Mouse (Mus musculus) hindbrain, embryonic 11.5 days (tissue): Measurements from ENCODE around the gene 2610528J11Rik. TPM values are rescaled to one million over a fixed set of nuclear protein-coding genes. Genes with fewer than 3 reads are reported as not detected.

Experiments used
- ATAC-seq: fragments of 200-750 bp; cut with Nextera tagmentation; 2 replicates; pipeline ENCODE4 v1.8.0; 2017; ENCODE audit warnings: mild to moderate bottlenecking, moderate TSS enrichment, moderate library complexity; ENCODE audit not compliant: low FRiP score
- DNase-seq: peaks from one replicate; pipeline ENCODE4 v3.0.0-alpha.2; 2015; ENCODE audit warnings: low spot score
- H3K27ac ChIP-seq: fragments of 300-500 bp; sonication (generic); 2 replicates; pipeline ENCODE4 v1.5.1; 2014; ENCODE audit warnings: mild to moderate bottlenecking, low read depth, low read length
- H3K27me3 ChIP-seq: fragments of 300-500 bp; sonication (generic); 2 replicates; pipeline ENCODE4 v1.6.1; 2014; ENCODE audit warnings: mild to moderate bottlenecking, low read length, moderate library complexity, mixed read lengths; ENCODE audit not compliant: control insufficient read depth, insufficient read depth
- H3K36me3 ChIP-seq: fragments of 300-500 bp; sonication (generic); 2 replicates; pipeline ENCODE4 v1.6.1; 2014; ENCODE audit warnings: mild to moderate bottlenecking, low read length, moderate library complexity, mixed read lengths; ENCODE audit not compliant: control insufficient read depth, insufficient read depth
- H3K4me1 ChIP-seq: fragments of 300-500 bp; sonication (generic); replicated peaks from 2 replicates; pipeline ENCODE4 v1.6.1; 2014; ENCODE audit warnings: low read length, mixed read lengths; ENCODE audit not compliant: control insufficient read depth, insufficient read depth
- H3K4me2 ChIP-seq: fragments of 300-500 bp; sonication (generic); replicated peaks from 2 replicates; pipeline ENCODE4 v1.6.1; 2014; ENCODE audit warnings: mild to moderate bottlenecking, low read depth, low read length
- H3K4me3 ChIP-seq: fragments of 300-500 bp; sonication (generic); 2 replicates; pipeline ENCODE4 v1.5.1; 2014; ENCODE audit warnings: low read depth, low read length
- H3K9ac ChIP-seq: fragments of 300-500 bp; sonication (generic); 2 replicates; pipeline ENCODE4 v1.6.1; 2014; ENCODE audit warnings: low read depth, low read length
- H3K9me3 ChIP-seq: fragments of 300-500 bp; sonication (generic); 2 replicates; pipeline ENCODE4 v1.6.1; 2016; ENCODE audit warnings: low read length; ENCODE audit not compliant: control insufficient read depth
- WGBS: fragments of 180-500 bp; shearing (Covaris S2); extraction: QIAGEN DNeasy Blood & Tissue Kit; methylation state at CpG from one replicate; pipeline ENCODE4 v1.1.7; 2014; 5-methylcytosine and 5-hydroxymethylcytosine counted together
- polyA plus RNA-seq: library from polyadenylated mRNA; unstranded; fragments of >200 nt; fragmentation: Nextera tagmentation; extraction: Ambion mirVana; gene quantifications from 2 replicates; pipeline ENCODE4 v1.2.1, GENCODE M21; 2014

Gene 2610528J11Rik
- polyA plus RNA-seq, 1 experiment from 2014 or later: 2.1 TPM

GRCm38 (mm10) chr4:118516699-118517496, 9.9 kb upstream of the 2610528J11Rik start:
- H3K4me3 ChIP-seq: no peak overlapping the region
- ATAC-seq: 0 out of 2 replicates have a peak, but pooled peaks have one; percentile 45
- WGBS: 26% methylated on average over 20 of the region's 20 CpGs

GRCm38 (mm10) chr4:118517497-118518146, 9.2 kb upstream of the 2610528J11Rik start:
- Histone ChIP-seq H3K9me3 (no peaks in the 10 kb centered on the region), H3K27ac (no peak overlapping the region), H3K4me1 (no peaks in the 10 kb centered on the region), H3K9ac (peak overlapping the region; percentile 3; the same call in 1 of the 2 replicates), H3K4me3 (no peak overlapping the region), H3K4me2 (no peak overlapping the region), H3K36me3 (no peaks in the 10 kb centered on the region), H3K27me3 (0 out of 2 replicates have a peak, but pooled peaks cover 2% of the 10 kb centered on the region)
- DNase-seq: no peak
- peak; percentile 40; the same call in 1 of the 2 replicates for ATAC-seq
- WGBS: 36% methylated on average over 15 of the region's 16 CpGs

More at GRCm38 (mm10) chr4:118516699-118517496, 9.9 kb upstream of the 2610528J11Rik start:
- no peaks in the 10 kb centered on the region for H3K9me3 ChIP-seq
- peak; percentile 19 for DNase-seq
- no peaks in the 10 kb centered on the region for H3K36me3 ChIP-seq
- peak overlapping the region; percentile 3; the same call in 1 of the 2 replicates for H3K9ac ChIP-seq
- H3K4me2 ChIP-seq: no peak overlapping the region
- no peaks in the 10 kb centered on the region for H3K4me1 ChIP-seq
- H3K27me3 ChIP-seq: 0 out of 2 replicates have a peak, but pooled peaks cover 2% of the 10 kb centered on the region
- no peak overlapping the region for H3K27ac ChIP-seq

- Histone ChIP-seq H3K4me2 (no peak overlapping the region), H3K27ac (no peak overlapping the region)
- WGBS: 76% methylated on average over 5 of the region's 5 CpGs
Observed at GRCm38 (mm10) chr4:118518208-118518607, 8.6 kb upstream of the 2610528J11Rik start.

GRCm38 (mm10) chr4:118522248-118522647, 4.6 kb upstream of the 2610528J11Rik start:
- H3K36me3 ChIP-seq: no peaks in the 10 kb centered on the region
- H3K9ac ChIP-seq: no peak overlapping the region
- H3K27ac ChIP-seq: no peak overlapping the region
- H3K9me3 ChIP-seq: no peaks in the 10 kb centered on the region
- ATAC-seq: no peak
- no peak overlapping the region for H3K4me2 ChIP-seq
- no peak overlapping the region for H3K4me3 ChIP-seq
- H3K4me1 ChIP-seq: no peaks in the 10 kb centered on the region
- no peak for DNase-seq
- 0 out of 2 replicates have a peak, but pooled peaks cover 2% of the 10 kb centered on the region for H3K27me3 ChIP-seq
- WGBS: 91% methylated on average over 7 of the region's 7 CpGs

More at GRCm38 (mm10) chr4:118518208-118518607, 8.6 kb upstream of the 2610528J11Rik start:
- H3K27me3 ChIP-seq: 0 out of 2 replicates have a peak, but pooled peaks cover 2% of the 10 kb centered on the region
- no peaks in the 10 kb centered on the region for H3K36me3 ChIP-seq
- no peaks in the 10 kb centered on the region for H3K9me3 ChIP-seq
- H3K4me3 ChIP-seq: no peak overlapping the region
- H3K4me1 ChIP-seq: no peaks in the 10 kb centered on the region
- DNase-seq (no peak), ATAC-seq (no peak)
- no peak overlapping the region for H3K9ac ChIP-seq

GRCm38 (mm10) chr4:118523976-118524375, 2.8 kb upstream of the 2610528J11Rik start:
- no peak overlapping the region for H3K27ac ChIP-seq
- 73% methylated on average over 7 of the region's 7 CpGs for WGBS
- no peaks in the 10 kb centered on the region for H3K36me3 ChIP-seq
- no peak overlapping the region for H3K4me2 ChIP-seq
- H3K27me3 ChIP-seq: no peaks in the 10 kb centered on the region
- DNase-seq (no peak), ATAC-seq (no peak)
- no peak overlapping the region for H3K4me3 ChIP-seq
- H3K9me3 ChIP-seq: no peaks in the 10 kb centered on the region
- no peaks in the 10 kb centered on the region for H3K4me1 ChIP-seq
- H3K9ac ChIP-seq: no peak overlapping the region

- DNase-seq (no peak), ATAC-seq (no peak)
- Histone ChIP-seq H3K9ac (no peak overlapping the region), H3K9me3 (no peaks in the 10 kb centered on the region), H3K27me3 (no peaks in the 10 kb centered on the region), H3K4me1 (no peaks in the 10 kb centered on the region), H3K27ac (no peak overlapping the region), H3K4me2 (no peak overlapping the region), H3K4me3 (no peak overlapping the region), H3K36me3 (no peaks in the 10 kb centered on the region)
- 65% methylated on average over 3 of the region's 3 CpGs for WGBS
Observed at GRCm38 (mm10) chr4:118525779-118526178, 1.0 kb upstream of the 2610528J11Rik start.

GRCm38 (mm10) chr4:118527335-118527681, 509 bp downstream of the 2610528J11Rik start:
- Histone ChIP-seq H3K4me2 (no peak overlapping the region), H3K27ac (no peak overlapping the region), H3K9ac (no peak overlapping the region), H3K36me3 (no peaks in the 10 kb centered on the region), H3K4me3 (no peak overlapping the region), H3K27me3 (no peaks in the 10 kb centered on the region), H3K4me1 (no peaks in the 10 kb centered on the region), H3K9me3 (no peaks in the 10 kb centered on the region)
- ATAC-seq (no peak), DNase-seq (no peak)
- 55% methylated on average over 5 of the region's 5 CpGs for WGBS

- Histone ChIP-seq H3K27me3 (no peaks in the 10 kb centered on the region), H3K9me3 (no peaks in the 10 kb centered on the region), H3K4me3 (no peak overlapping the region), H3K27ac (no peak overlapping the region), H3K4me1 (no peaks in the 10 kb centered on the region), H3K36me3 (no peaks in the 10 kb centered on the region), H3K4me2 (no peak overlapping the region), H3K9ac (no peak overlapping the region)
- 84% methylated on average over 6 of the region's 6 CpGs for WGBS
- DNase-seq: no peak
- ATAC-seq: no peak
Observed at GRCm38 (mm10) chr4:118527720-118528119, 921 bp downstream of the 2610528J11Rik start.
